Mouse (Mus musculus) cortical plate, adult 2 months (tissue): Measurements from ENCODE around the gene Camta1.

Source experiments
- CTCF ChIP-seq: fragments of 200-500 bp; IDR thresholded peaks from 2 replicates; pipeline ENCODE4 v1.5.1; 2011; ENCODE audit warnings: mild to moderate bottlenecking, control low read depth, low read length; ENCODE audit not compliant: insufficient read depth; ENCODE audit errors: extremely low read depth
- POLR2A ChIP-seq: fragments of 200-500 bp; IDR thresholded peaks from 2 replicates; pipeline ENCODE4 v1.6.1; 2011; ENCODE audit warnings: mild to moderate bottlenecking, low read length, control low read depth; ENCODE audit not compliant: insufficient read depth; ENCODE audit errors: extremely low read depth

GRCm38 (mm10) chr4:151155587-151155986 is 706.1 kb downstream of the Camta1 start:
- TF ChIP-seq CTCF (no peak), POLR2A (no peak)
